ENCODE assay signal across 21 mouse cellular contexts in genomic region chr16:37525121-37525520, GRCm38 (mm10). TPM values are rescaled to one million over a fixed set of nuclear protein-coding genes. Genes with fewer than 3 reads are reported as not detected.
"Had no signal": no experiment of that assay in that cellular context is flagged by ENCODE, and none has a peak within 500 bp of the region (broad histone marks: within the 10 kb centered on the region; RNA-seq: fewer than 3 reads in every experiment).

No protein-coding gene starts in this region.

- H3K4me1 ChIP-seq: lung, embryonic 15.5 days; midbrain, embryonic 15.5 days; neural tube, embryonic 12.5 days; stomach, embryonic 15.5 days had no signal

- H3K27ac ChIP-seq: lung, embryonic 15.5 days; macrophage; midbrain, embryonic 13.5 days; midbrain, embryonic 15.5 days; neural tube, embryonic 12.5 days; stomach, embryonic 15.5 days; stomach, postnatal 0 days had no signal

- ATAC-seq: lung, postnatal 0 days; midbrain, embryonic 13.5 days; midbrain, embryonic 15.5 days had no signal

- H3K9me3 ChIP-seq: lung, embryonic 15.5 days; midbrain, embryonic 15.5 days; stomach, embryonic 15.5 days had no signal

- H3K4me2 ChIP-seq: lung, embryonic 15.5 days; midbrain, embryonic 11.5 days; midbrain, embryonic 13.5 days; midbrain, embryonic 15.5 days; neural tube, embryonic 12.5 days; stomach, embryonic 15.5 days had no signal

- DNase-seq: lung, adult 2 months; lung, postnatal 14 days; lung, postnatal 36 days; right cerebral cortex, postnatal 14 days; thymus, adult 2 months; thymus, postnatal 25 days; thymus, postnatal 4 days had no signal

- H3K27me3 ChIP-seq: lung, embryonic 15.5 days; megakaryocyte, embryonic 14.5 days; midbrain, embryonic 13.5 days; midbrain, embryonic 15.5 days; neural tube, embryonic 12.5 days; stomach, embryonic 15.5 days had no signal

- H3K9ac ChIP-seq: lung, embryonic 15.5 days; midbrain, embryonic 13.5 days; midbrain, embryonic 15.5 days; neural tube, embryonic 12.5 days; stomach, embryonic 15.5 days had no signal

- H3K4me3 ChIP-seq: lung, embryonic 15.5 days; megakaryocyte, embryonic 14.5 days; midbrain, embryonic 13.5 days; midbrain, embryonic 15.5 days; neural tube, embryonic 12.5 days; stomach, embryonic 15.5 days had no signal

RNA-seq across cellular contexts. Expression of gene Hgd, which starts 54.8 kb away (rescaled TPM):
- total RNA-seq: megakaryocyte progenitor cell, adult 5-6 weeks; monocyte, adult 5-6 weeks; neutrophil, adult 5-6 weeks had no signal
- polyA plus RNA-seq: macrophage; neural tube, embryonic 12.5 days; neural tube, embryonic 14.5 days had no signal
